Mouse (Mus musculus): ENCODE results near the gene Sntg2. TPM values are rescaled to one million over a fixed set of nuclear protein-coding genes. Genes with fewer than 3 reads are reported as not detected.

The Sntg2 gene
- polyA plus RNA-seq, 1 experiment from 2014 or later: 20.7 TPM

GRCm38 (mm10) chr12:30160475-30160874, 212.7 kb downstream of the Sntg2 start:
- Histone ChIP-seq H3K4me3 (ENCODE audit: low read depth, low read length) (no peak overlapping the region), H3K4me2 (replicated peaks; ENCODE audit: low read depth) (no peak overlapping the region), H3K4me1 (replicated peaks; ENCODE audit: control insufficient read depth, insufficient read depth, low read length) (no peaks in the 10 kb centered on the region), H3K27ac (ENCODE audit: low read depth, low read length) (no peak overlapping the region), H3K27me3 (replicated peaks; ENCODE audit: control insufficient read depth, insufficient read depth, low read length) (no peaks in the 10 kb centered on the region), H3K36me3 (ENCODE audit: control insufficient read depth, insufficient read depth) (no peaks in the 10 kb centered on the region), H3K9ac (ENCODE audit: low read depth, low read length) (no peak overlapping the region), H3K9me3 (ENCODE audit: control insufficient read depth) (no peaks in the 10 kb centered on the region)
- TF ChIP-seq CTCF (IDR thresholded peaks at IDR 0.05; ENCODE audit: low read depth): no peak
- ATAC-seq: no peak
- 78% methylated on average over 3 of the region's 3 CpGs for WGBS

GRCm38 (mm10) chr12:30159788-30160187, 213.4 kb downstream of the Sntg2 start:
- ATAC-seq: no peak
- H3K4me3 ChIP-seq (ENCODE audit: low read depth, low read length): no peak overlapping the region
- no peak for TF ChIP-seq CTCF (IDR thresholded peaks at IDR 0.05; ENCODE audit: low read depth)

GRCm38 (mm10) chr12:30154079-30154673, 219.0 kb downstream of the Sntg2 start:
- ATAC-seq: no peak
- H3K9ac ChIP-seq (ENCODE audit: low read depth, low read length): no peak overlapping the region
- no peak overlapping the region for H3K4me3 ChIP-seq (ENCODE audit: low read depth, low read length)
- 75% methylated on average over 7 of the region's 7 CpGs for WGBS
- H3K36me3 ChIP-seq (ENCODE audit: control insufficient read depth, insufficient read depth): no peaks in the 10 kb centered on the region
- H3K9me3 ChIP-seq (ENCODE audit: control insufficient read depth): no peaks in the 10 kb centered on the region
- H3K4me2 ChIP-seq (replicated peaks; ENCODE audit: low read depth): no peak overlapping the region
- no peak overlapping the region for H3K27ac ChIP-seq (ENCODE audit: low read depth, low read length)
- no peaks in the 10 kb centered on the region for H3K4me1 ChIP-seq (replicated peaks; ENCODE audit: control insufficient read depth, insufficient read depth, low read length)
- H3K27me3 ChIP-seq (replicated peaks; ENCODE audit: control insufficient read depth, insufficient read depth, low read length): no peaks in the 10 kb centered on the region
- no peak for TF ChIP-seq CTCF (IDR thresholded peaks at IDR 0.05; ENCODE audit: low read depth)

More at GRCm38 (mm10) chr12:30159788-30160187, 213.4 kb downstream of the Sntg2 start:
- Histone ChIP-seq H3K4me2 (replicated peaks; ENCODE audit: low read depth) (no peak overlapping the region), H3K27ac (ENCODE audit: low read depth, low read length) (no peak overlapping the region), H3K36me3 (ENCODE audit: control insufficient read depth, insufficient read depth) (no peaks in the 10 kb centered on the region), H3K4me1 (replicated peaks; ENCODE audit: control insufficient read depth, insufficient read depth, low read length) (no peaks in the 10 kb centered on the region), H3K27me3 (replicated peaks; ENCODE audit: control insufficient read depth, insufficient read depth, low read length) (no peaks in the 10 kb centered on the region), H3K9me3 (ENCODE audit: control insufficient read depth) (no peaks in the 10 kb centered on the region), H3K9ac (ENCODE audit: low read depth, low read length) (no peak overlapping the region)
- 82% methylated on average over 8 of the region's 8 CpGs for whole genome bisulfite sequencing

GRCm38 (mm10) chr12:30142085-30142484, 231.1 kb downstream of the Sntg2 start:
- Histone ChIP-seq H3K27ac (ENCODE audit: low read depth, low read length) (no peak overlapping the region), H3K4me2 (replicated peaks; ENCODE audit: low read depth) (no peak overlapping the region), H3K9me3 (ENCODE audit: control insufficient read depth) (no peaks in the 10 kb centered on the region), H3K9ac (ENCODE audit: low read depth, low read length) (no peak overlapping the region), H3K4me3 (ENCODE audit: low read depth, low read length) (no peak overlapping the region), H3K4me1 (replicated peaks; ENCODE audit: control insufficient read depth, insufficient read depth, low read length) (no peaks in the 10 kb centered on the region), H3K36me3 (ENCODE audit: control insufficient read depth, insufficient read depth) (no peaks in the 10 kb centered on the region), H3K27me3 (replicated peaks; ENCODE audit: control insufficient read depth, insufficient read depth, low read length) (no peaks in the 10 kb centered on the region)
- 53% methylated on average over 3 of the region's 3 CpGs for WGBS
- no peak for ATAC-seq
- peak; percentile 56 for TF ChIP-seq CTCF (IDR thresholded peaks at IDR 0.05; ENCODE audit: low read depth)

- no peak within 1 kb of the TSS for H3K4me2 ChIP-seq (replicated peaks; ENCODE audit: low read depth)
- H3K4me3 ChIP-seq (ENCODE audit: low read depth, low read length): no peak within 1 kb of the TSS
- no peak for TF ChIP-seq CTCF (IDR thresholded peaks at IDR 0.05; ENCODE audit: low read depth)
- H3K4me1 ChIP-seq (replicated peaks; ENCODE audit: control insufficient read depth, insufficient read depth, low read length): no peaks in the 10 kb centered on the region
- H3K27ac ChIP-seq (ENCODE audit: low read depth, low read length): no peak within 1 kb of the TSS
- no peaks in the 10 kb centered on the region for H3K9me3 ChIP-seq (ENCODE audit: control insufficient read depth)
- no peak within 1 kb of the TSS for H3K9ac ChIP-seq (ENCODE audit: low read depth, low read length)
- no peaks in the 10 kb centered on the region for H3K36me3 ChIP-seq (ENCODE audit: control insufficient read depth, insufficient read depth)
- no peaks in the 10 kb centered on the region for H3K27me3 ChIP-seq (replicated peaks; ENCODE audit: control insufficient read depth, insufficient read depth, low read length)
- ATAC-seq: no peak
- 77% methylated on average over 4 of the region's 4 CpGs for WGBS
These were observed 240.7 kb downstream of the Sntg2 start, which contains the start of gene Tpo for GRCm38 (mm10) chr12:30132524-30132923. TSS of gene Tpo (minus strand) at chr12:30132624.

- 77% methylated on average over 6 of the region's 6 CpGs for WGBS
- no peak for ATAC-seq
These were observed 243.8 kb downstream of the Sntg2 start for GRCm38 (mm10) chr12:30129411-30129716.

More at GRCm38 (mm10) chr12:30129411-30129716, 243.8 kb downstream of the Sntg2 start:
- no peaks in the 10 kb centered on the region for H3K36me3 ChIP-seq (ENCODE audit: control insufficient read depth, insufficient read depth)
- H3K4me1 ChIP-seq (replicated peaks; ENCODE audit: control insufficient read depth, insufficient read depth, low read length): no peaks in the 10 kb centered on the region
- H3K9me3 ChIP-seq (ENCODE audit: control insufficient read depth): no peaks in the 10 kb centered on the region
- no peaks in the 10 kb centered on the region for H3K27me3 ChIP-seq (replicated peaks; ENCODE audit: control insufficient read depth, insufficient read depth, low read length)
- no peak overlapping the region for H3K4me3 ChIP-seq (ENCODE audit: low read depth, low read length)
- no peak overlapping the region for H3K27ac ChIP-seq (ENCODE audit: low read depth, low read length)
- H3K9ac ChIP-seq (ENCODE audit: low read depth, low read length): no peak overlapping the region
- H3K4me2 ChIP-seq (replicated peaks; ENCODE audit: low read depth): no peak overlapping the region
- TF ChIP-seq CTCF (IDR thresholded peaks at IDR 0.05; ENCODE audit: low read depth): no peak

All from intestine, postnatal 0 days (tissue).